Mouse (Mus musculus): Measurements from ENCODE around the gene Igbp1b.
A peak's percentile ranks its signal among the peaks of the same experiment; 100 is the strongest.

Gene Igbp1b

GRCm38 (mm10) chr6:138658516-138658915 is at the start of gene Igbp1b:
Gene Igbp1b (minus strand): TSS chr6:138658544.
- peak; percentile 6 for DNase-seq (ENCODE audit: low read depth, low spot score)

GRCm38 (mm10) chr6:138682959-138683358 is 24.6 kb upstream of the Igbp1b start:
- no peak for DNase-seq (ENCODE audit: low read depth, low spot score)

DNA sequence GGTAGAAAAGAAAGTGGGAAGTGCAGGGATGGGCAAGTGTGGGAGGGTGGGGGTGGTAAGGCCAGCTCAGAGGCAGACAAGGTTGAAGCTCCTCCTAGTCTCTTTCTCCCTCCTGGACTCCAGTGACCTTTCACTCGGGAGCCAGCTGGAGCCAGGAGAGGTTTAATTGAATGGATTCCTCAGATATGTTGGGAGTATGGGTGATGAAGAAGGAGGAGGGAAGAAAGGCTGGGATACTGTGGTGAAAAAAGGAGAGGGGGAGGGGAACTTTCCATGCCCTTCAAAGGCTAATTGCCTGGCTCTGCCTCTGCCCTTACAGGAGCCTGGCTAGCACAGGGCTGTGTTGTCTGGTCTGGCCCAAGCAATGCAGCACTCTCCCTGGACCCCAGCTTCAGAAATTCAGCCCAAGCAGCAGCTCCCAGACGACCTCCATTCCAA is 14.4 kb upstream of the Igbp1b start:
- DNase-seq (ENCODE audit: low read depth, low spot score) = no peak

- no peak for DNase-seq (ENCODE audit: low read depth, low spot score)
Measured at GRCm38 (mm10) chr6:138665416-138665815, 7.1 kb upstream of the Igbp1b start.

DNA sequence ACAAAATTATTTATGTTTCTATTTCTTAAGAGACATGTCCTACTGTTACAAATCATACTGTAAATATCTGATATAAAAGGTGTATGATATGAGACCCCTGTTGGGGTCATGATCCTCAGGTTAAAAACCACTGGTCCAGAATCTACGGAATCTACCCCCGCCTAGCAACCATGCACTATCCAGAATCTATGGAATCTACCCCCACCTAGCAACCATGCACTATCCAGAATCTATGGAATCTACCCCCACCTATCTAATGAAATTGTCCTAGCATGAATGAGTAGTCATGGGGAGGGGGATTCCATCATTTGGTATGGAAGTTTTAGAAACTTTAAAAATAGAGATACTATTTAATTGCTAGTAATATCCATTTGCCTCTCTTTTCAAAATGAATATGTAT is 12.7 kb downstream of the Igbp1b start:
- no peak for DNase-seq (ENCODE audit: low read depth, low spot score)

DNA sequence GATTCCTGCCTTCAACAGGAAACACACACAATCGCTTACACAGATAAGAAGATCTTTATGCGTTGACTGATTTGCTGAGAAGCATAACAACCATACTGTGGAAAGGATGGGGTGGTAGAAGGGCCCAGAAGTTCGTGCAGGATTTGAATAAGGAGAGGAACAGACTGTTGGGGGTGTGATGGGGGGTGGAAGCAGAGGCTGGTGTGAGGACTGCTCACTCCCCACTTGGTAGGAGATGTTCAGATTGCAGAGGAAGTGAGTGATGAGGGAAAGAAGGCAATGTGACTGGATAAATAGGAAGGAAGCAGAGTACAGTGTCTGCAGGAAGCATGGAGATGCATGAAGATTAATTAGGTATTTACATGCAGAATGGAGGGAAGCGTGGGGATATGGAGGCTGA is 19.0 kb downstream of the Igbp1b start:
- DNase-seq (ENCODE audit: low read depth, low spot score) = no peak

DNA sequence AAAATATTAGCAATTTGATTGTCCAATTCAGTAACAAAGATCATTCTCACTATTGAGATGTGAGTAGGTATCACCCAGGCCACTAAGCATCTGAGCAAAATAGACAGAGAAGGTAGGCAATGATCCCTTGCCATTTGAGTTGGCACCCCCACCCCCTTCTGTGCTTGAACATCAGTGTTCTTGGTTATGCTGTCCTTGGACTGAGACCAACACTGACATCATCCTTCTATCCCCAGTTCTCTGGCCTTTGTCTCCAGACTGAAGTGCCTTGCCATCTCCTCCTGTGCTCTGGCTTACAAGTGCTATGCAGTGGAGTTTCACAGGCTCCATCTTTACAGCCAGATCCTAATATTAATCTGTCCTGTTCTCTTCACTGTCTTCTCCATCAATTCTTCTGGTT is 37.6 kb downstream of the Igbp1b start:
- no peak for DNase-seq (ENCODE audit: low read depth, low spot score)

GRCm38 (mm10) chr6:138618396-138618795 is 39.9 kb downstream of the Igbp1b start:
- DNase-seq (ENCODE audit: low read depth, low spot score) = no peak

All from brain, embryonic 18.5 days (tissue).